Mouse (Mus musculus) thymus, postnatal 4 days (tissue): ENCODE measurements around the gene S1pr1.
A peak's percentile ranks its signal among the peaks of the same experiment; 100 is the strongest.

Source experiments
- DNase-seq: peaks from one replicate; pipeline ENCODE4 v3.0.0; 2021

The S1pr1 gene

DNA sequence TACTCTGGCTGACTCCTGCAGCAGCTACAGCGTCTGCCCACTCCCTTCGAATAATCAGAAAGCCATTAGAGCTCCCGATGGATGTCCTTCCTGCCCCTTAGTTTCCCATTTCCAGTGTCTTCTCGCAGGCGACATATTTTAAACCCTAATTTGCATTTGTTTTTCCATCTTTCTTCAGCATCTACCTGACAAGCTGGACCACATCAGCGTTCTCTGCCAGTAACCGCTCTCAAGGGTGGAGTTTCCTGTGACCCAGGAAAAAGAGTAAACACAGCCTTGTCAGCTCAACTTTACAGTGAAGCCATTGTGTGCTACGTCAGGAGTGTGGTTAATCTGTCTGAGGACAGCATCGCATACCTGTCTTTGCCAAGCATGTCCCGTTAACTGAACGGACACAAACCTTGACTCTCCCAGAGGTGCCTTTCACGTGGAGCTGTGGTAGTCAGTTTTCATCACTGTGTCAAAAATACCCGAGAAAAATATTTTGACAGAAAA lies 41.2 kb downstream of the S1pr1 start:
- peak; percentile 42 for DNase-seq

DNA sequence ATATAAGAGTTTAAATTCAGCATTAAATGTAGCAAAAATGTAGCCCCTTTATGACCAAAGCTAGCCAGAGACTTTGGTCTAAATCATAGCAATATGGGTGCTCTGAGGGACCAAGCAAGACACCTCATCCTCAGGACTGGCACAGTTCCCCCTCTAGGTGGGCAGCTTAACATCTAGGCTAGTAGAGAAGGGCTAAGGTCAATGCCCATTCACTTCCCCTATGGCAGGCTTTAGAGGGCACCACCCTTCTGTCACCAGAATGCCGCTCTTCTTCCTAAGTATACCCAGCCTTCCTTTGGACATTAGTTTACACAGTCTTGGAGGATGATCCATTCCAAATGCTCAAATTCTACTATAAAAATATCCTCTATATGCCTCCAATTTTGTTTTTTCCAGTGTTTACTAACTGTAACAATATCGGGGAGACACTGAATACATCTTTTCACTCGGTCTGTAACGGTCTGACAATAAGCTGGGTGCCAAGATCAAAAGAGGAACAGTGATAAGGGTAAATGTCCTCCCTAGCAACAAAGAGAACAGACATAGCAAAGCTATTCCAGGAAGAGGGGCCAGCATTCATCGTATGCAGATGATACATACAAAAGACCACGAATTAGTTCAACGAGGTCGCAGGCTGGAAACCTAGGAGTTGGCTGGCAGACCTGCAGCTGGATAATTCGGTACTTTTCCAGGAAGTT lies 41.8 kb downstream of the S1pr1 start:
- DNase-seq = peak; percentile 23

- no peak for DNase-seq
Observed at GRCm38 (mm10) chr3:115669230-115669629, 45.6 kb downstream of the S1pr1 start.

- DNase-seq = no peak
Observed at GRCm38 (mm10) chr3:115667182-115667581, 47.7 kb downstream of the S1pr1 start.

DNA sequence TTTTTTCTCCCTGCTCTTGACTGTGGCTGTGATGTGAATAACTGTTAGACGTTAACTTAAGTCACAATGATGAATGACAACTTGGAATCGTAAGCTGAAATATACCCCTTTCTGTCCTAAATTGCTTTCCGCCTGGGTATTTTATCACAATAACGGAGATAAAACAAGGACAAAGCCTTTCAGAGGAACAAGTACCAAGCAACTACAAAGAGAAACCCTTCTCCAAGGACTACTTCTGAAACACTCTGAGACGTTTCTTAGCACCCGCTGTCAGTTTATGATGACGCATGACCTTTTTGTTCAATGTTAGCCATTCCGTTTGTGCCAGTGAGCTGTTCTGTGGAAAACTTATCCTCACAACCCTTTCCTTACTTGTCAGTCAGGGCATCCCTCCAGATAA lies 48.3 kb downstream of the S1pr1 start:
- DNase-seq = no peak

DNA sequence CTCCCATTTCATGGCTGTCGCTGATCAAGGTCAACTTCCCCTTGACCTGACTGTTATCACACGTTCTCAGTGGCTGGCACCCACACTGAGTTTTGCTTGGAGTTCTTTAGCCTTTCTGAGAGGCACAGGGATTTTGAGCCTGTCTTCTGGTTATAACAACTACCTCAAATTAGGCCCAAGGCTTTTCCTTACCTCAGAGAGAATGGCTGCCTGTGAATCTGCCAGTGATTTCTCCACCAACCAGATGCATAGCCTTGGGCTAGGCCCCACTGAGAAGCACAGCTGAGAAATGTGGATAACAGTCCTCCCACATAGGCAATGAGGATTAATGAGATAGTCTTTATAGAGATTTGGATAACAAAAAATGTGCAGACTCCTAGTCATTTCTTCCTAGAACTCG lies 50.4 kb downstream of the S1pr1 start:
- DNase-seq = no peak

DNA sequence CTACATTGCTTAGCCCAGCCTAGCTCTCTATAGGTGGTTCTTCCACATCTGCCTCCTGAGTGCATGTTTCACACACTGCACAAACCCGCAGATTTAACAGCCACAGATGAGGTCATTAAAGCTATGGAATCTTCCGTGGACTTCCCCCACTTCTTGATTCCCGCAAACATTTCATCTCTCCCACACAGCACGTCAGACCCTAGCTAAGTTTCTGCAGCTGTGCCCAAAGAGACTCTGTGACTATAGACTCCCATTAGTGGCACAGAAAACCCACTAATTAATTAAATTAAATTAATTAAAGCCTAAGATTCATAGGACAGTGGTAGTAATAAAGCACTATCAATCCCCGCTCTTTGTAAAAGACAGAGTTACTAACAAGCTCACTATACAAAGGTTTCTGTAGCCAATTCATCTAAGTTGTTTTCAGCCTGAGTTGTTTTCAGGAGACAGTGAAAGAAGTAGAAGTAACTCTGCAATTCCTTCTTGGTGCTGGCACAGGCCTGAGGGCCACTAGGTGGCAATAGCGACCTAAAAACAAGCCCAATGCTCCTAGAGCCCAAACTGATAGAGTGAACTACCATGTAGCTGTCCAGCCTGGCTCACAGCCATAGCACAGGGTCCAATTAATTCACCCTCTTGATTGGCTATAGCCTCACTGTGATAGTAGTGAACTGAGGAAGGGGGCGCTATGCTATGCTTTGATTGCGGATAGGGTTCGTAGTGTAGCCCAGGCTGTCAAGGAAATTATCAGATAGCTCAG lies 54.0 kb downstream of the S1pr1 start:
- DNase-seq = peak; percentile 83
